Mouse (Mus musculus) C2C12 (cell line): ENCODE results near the gene Por.

Experiments
- CTCF ChIP-seq: IDR thresholded peaks from one replicate; pipeline ENCODE4 v1.5.1; 2011; ENCODE audit not compliant: control insufficient read depth, insufficient read depth, insufficient read length
- MAX ChIP-seq: IDR thresholded peaks from one replicate; pipeline ENCODE4 v1.6.1; 2011; ENCODE audit warnings: mild to moderate bottlenecking, control low read depth
- MYOD1 ChIP-seq: IDR thresholded peaks from one replicate; pipeline ENCODE4 v1.6.1; 2011; ENCODE audit warnings: low read depth; ENCODE audit not compliant: control insufficient read depth, insufficient read length
- MYOG ChIP-seq: IDR thresholded peaks from one replicate; pipeline ENCODE4 v1.6.1; 2011; ENCODE audit not compliant: control insufficient read depth, insufficient read length; ENCODE audit errors: extremely low read depth
- USF1 ChIP-seq: IDR thresholded peaks from one replicate; pipeline ENCODE4 v1.6.1; 2011; ENCODE audit warnings: low read depth, mild to moderate bottlenecking, control low read depth, moderate library complexity

DNA sequence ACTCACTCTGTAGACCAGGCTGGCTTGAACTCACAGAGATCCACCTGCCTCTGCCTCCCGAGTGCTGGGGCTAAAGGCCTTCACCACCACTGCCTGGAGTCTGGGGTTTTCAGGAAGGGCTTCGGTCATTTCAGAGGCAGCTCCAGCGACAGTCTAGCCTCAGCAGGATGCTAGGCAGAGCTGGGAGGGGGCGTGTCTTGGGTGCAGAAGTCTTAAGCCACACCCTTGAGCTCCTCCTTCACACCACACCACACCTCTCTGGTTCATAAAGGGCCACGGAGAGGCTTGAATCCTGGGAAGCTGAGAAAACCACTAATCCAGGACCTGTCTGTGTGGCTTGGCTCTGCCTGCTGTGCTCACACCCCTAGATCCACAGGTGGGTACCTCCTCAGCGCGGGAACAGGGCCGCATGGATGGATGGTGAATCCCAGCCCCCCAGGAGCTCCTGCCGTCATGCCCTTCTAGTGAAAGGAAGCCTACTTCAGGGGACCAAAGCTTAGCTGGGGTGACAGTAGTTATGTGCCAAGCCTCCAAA is at the start of gene Por:
- TF ChIP-seq MYOD1 (no peak), CTCF (no peak), MAX (peak; percentile 14), USF1 (no peak), MYOG (no peak)
